Mouse (Mus musculus) stomach, postnatal 0 days (tissue): Measurements from ENCODE around the gene Tmc6. TPM values are rescaled to one million over a fixed set of nuclear protein-coding genes. Genes with fewer than 3 reads are reported as not detected.

Experiments
- ATAC-seq: fragments of 200-750 bp; cut with Nextera tagmentation; 2 replicates; pipeline ENCODE4 v1.8.0; 2017; ENCODE audit not compliant: low FRiP score, low TSS enrichment
- DNase-seq: peaks from one replicate; pipeline ENCODE4 v3.0.0-alpha.2; 2016; ENCODE audit warnings: low spot score
- H3K27ac ChIP-seq: fragments of 300-500 bp; sonication (generic); replicated peaks from 2 replicates; pipeline ENCODE4 v1.5.1; 2014; ENCODE audit warnings: mild to moderate bottlenecking, control low read depth
- H3K27me3 ChIP-seq: fragments of 300-500 bp; sonication (generic); 2 replicates; pipeline ENCODE4 v1.6.1; 2014; ENCODE audit warnings: low read length; ENCODE audit not compliant: control insufficient read depth, insufficient read depth
- H3K36me3 ChIP-seq: fragments of 300-500 bp; sonication (generic); 2 replicates; pipeline ENCODE4 v1.6.1; 2014; ENCODE audit warnings: low read length, mixed read lengths; ENCODE audit not compliant: control insufficient read depth, insufficient read depth
- H3K4me1 ChIP-seq: fragments of 300-500 bp; sonication (generic); replicated peaks from 2 replicates; pipeline ENCODE4 v1.6.1; 2014; ENCODE audit warnings: antibody characterized with exemption; ENCODE audit not compliant: control insufficient read depth, insufficient read depth
- H3K4me2 ChIP-seq: fragments of 300-500 bp; sonication (generic); replicated peaks from 2 replicates; pipeline ENCODE4 v1.6.1; 2014; ENCODE audit warnings: low read depth, mild to moderate bottlenecking, control low read depth, moderate library complexity
- H3K4me3 ChIP-seq: fragments of 300-500 bp; sonication (generic); 2 replicates; pipeline ENCODE4 v1.5.1; 2014; ENCODE audit warnings: low read depth, low read length, control low read depth
- H3K9ac ChIP-seq: fragments of 300-500 bp; sonication (generic); 2 replicates; pipeline ENCODE4 v1.6.1; 2014; ENCODE audit warnings: mild to moderate bottlenecking, low read length, control low read depth, mixed read lengths
- H3K9me3 ChIP-seq: fragments of 300-500 bp; sonication (generic); 2 replicates; pipeline ENCODE4 v1.6.1; 2016; ENCODE audit warnings: low read length; ENCODE audit not compliant: control insufficient read depth
- CTCF ChIP-seq: IDR thresholded peaks from 2 replicates; pipeline ENCODE4 v1.5.1; 2016; ENCODE audit warnings: antibody characterized with exemption, low read depth, mild to moderate bottlenecking, moderate library complexity
- EP300 ChIP-seq: optimal IDR thresholded peaks from 2 replicates; pipeline ENCODE3; 2016; ENCODE audit warnings: antibody characterized with exemption
- WGBS: fragments of 180-500 bp; shearing (Covaris S2); extraction: QIAGEN DNeasy Blood & Tissue Kit; methylation state at CpG from one replicate; pipeline ENCODE4 v1.1.7; 2014; 5-methylcytosine and 5-hydroxymethylcytosine counted together
- polyA plus RNA-seq: library from polyadenylated mRNA; unstranded; fragments of >200 nt; fragmentation: Nextera tagmentation; extraction: Ambion mirVana; gene quantifications from 2 replicates; pipeline ENCODE4 v1.2.1, GENCODE M21; 2015

Gene Tmc6
- polyA plus RNA-seq, 1 experiment from 2014 or later = 21.0 TPM

DNA sequence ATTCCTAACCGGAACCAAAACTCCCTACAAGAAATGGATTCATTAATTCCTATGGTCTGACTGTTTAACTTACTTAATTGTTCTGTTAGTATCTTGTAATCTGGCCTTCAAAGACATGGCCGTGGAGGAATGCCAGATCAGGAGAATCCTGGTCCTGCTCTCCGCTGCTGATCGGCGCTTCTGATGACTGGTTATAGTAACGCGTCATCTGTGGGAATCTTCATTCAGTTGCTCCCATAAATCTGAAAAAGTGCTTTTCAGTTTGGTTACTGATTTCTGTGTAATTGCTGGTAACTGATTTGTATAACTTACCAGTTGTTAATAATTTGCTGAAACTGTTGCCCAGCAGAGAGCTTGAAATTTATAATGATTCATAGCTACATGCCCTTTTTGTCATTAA is 50.5 kb downstream of the Tmc6 start:
- DNase-seq (no peak), ATAC-seq (no peak)
- TF ChIP-seq CTCF (no peak), EP300 (no peak)
- Histone ChIP-seq H3K27me3 (no peaks in the 10 kb centered on the region), H3K4me2 (no peak overlapping the region), H3K4me3 (no peak overlapping the region), H3K36me3 (peaks cover 4% of the 10 kb centered on the region; the same call in 1 of the 2 replicates), H3K9me3 (no peaks in the 10 kb centered on the region), H3K27ac (0 out of 2 replicates have a peak overlapping the region, but pooled peaks have one; percentile 6), H3K4me1 (0 out of 2 replicates have a peak, but pooled peaks cover 3% of the 10 kb centered on the region), H3K9ac (no peak overlapping the region)
- WGBS = 64% methylated on average over 7 of the region's 7 CpGs

DNA sequence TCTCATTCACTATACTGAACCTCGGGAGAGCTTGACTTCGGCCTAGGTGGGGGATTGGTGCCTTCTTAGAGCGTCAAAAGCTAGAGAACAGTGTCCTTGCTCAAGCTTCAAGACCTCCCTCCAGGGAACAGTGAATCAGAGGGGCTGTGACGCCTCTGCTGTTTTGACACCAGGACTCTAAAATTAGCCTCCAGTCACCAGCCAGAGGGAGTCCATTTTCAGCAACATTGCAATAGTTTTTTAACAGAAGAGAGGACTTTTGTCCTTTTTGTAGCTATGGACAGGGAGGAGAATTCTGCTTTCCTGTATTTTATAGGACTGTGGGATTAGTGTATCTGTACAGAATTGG is 51.5 kb downstream of the Tmc6 start:
- Histone ChIP-seq H3K9ac (no peak overlapping the region), H3K4me2 (no peak overlapping the region), H3K36me3 (peaks cover 4% of the 10 kb centered on the region; the same call in 1 of the 2 replicates), H3K27me3 (no peaks in the 10 kb centered on the region), H3K27ac (no peak overlapping the region), H3K9me3 (no peaks in the 10 kb centered on the region), H3K4me1 (0 out of 2 replicates have a peak, but pooled peaks cover 3% of the 10 kb centered on the region), H3K4me3 (no peak overlapping the region)
- ATAC-seq = no peak
- WGBS = 69% methylated on average over 4 of the region's 4 CpGs
- TF ChIP-seq EP300 = no peak
- TF ChIP-seq CTCF = no peak
- DNase-seq = no peak

DNA sequence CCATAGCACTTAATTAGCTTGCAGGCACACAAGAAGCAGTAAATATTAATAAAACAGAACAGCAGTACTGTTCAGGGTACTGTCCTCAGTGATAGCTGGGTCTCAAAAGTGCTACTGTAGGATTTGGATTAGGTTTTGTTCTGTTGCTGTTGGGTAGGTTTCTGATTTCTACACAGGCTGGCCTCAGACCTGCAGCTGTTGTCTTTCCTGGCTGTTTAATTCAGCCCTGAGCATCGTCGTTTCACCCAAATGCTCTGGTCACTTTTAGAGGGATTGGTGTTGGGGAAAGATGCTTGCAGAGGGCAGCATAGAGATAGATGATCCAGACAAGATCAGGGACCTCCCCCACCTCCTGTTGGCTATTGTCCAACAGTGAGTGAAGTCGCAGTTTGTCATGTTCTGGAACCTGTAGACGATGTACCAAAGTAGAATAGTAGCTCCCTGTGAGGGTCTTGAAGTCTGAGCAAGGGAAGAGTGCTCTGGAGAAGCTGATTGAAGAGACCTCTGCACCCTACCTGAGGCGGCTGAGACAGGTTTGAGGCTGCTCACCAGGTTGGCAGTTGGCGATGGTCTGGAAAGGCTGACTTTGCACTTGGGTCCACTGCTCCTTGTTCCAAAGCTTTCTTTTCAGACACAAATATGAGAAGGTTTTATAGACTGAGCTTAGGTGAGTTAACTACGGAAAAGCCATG is 52.1 kb downstream of the Tmc6 start:
- no peaks in the 10 kb centered on the region for H3K27me3 ChIP-seq
- WGBS = 75% methylated on average over 7 of the region's 7 CpGs
- no peak overlapping the region for H3K4me3 ChIP-seq
- no peak for TF ChIP-seq EP300
- TF ChIP-seq CTCF = no peak
- no peak overlapping the region for H3K4me2 ChIP-seq
- DNase-seq = no peak
- H3K9ac ChIP-seq = no peak overlapping the region
- no peak overlapping the region for H3K27ac ChIP-seq
- no peak for ATAC-seq
- no peaks in the 10 kb centered on the region for H3K9me3 ChIP-seq
- H3K4me1 ChIP-seq = 0 out of 2 replicates have a peak, but pooled peaks cover 3% of the 10 kb centered on the region
- H3K36me3 ChIP-seq = peaks cover 3% of the 10 kb centered on the region; the same call in 1 of the 2 replicates

DNA sequence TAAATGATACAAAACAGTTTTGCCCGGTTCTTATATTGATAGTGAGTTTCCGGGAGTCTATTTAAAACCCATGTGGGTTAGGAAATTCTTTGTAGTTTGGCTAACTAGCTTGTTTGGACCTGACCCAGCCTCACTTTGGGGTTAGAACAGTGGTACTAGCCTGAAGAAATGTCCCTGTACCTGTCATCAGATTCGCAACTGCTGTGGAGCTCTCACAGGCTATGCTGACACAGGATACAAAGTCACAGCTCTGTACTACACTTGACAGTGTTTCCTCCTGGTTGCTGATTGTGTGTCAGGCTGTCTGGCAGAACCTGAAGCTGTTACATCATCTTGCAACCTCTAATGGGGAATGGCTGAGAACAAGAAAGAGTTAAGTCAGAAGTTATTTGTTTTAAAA is 52.7 kb downstream of the Tmc6 start:
- TF ChIP-seq EP300 (no peak), CTCF (no peak)
- Histone ChIP-seq H3K9me3 (no peaks in the 10 kb centered on the region), H3K4me2 (no peak overlapping the region), H3K36me3 (no peaks in the 10 kb centered on the region), H3K4me3 (no peak overlapping the region), H3K27me3 (no peaks in the 10 kb centered on the region), H3K4me1 (0 out of 2 replicates have a peak, but pooled peaks cover 3% of the 10 kb centered on the region), H3K9ac (no peak overlapping the region), H3K27ac (no peak overlapping the region)
- DNase-seq = no peak
- 74% methylated on average over 3 of the region's 3 CpGs for WGBS
- ATAC-seq = no peak

DNA sequence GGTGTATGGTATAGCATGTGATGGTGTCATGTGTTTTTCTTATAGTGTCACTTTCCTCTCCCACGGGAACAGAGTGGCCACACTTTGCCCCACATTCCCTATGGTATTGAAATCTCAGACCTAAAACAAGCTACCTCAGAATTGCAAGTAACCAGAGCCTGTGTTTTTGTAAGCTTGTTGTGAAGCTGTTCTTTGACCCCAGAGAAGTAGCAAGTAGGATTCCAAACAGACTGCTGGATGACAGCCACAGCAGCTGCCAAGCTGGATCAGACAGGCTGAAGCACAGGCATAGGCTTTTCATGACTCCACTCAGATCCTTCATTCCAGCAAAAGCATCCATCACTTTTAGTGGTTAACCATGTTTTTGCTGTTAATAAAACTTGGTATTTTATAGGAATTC is 53.2 kb downstream of the Tmc6 start:
- Histone ChIP-seq H3K27me3 (no peaks in the 10 kb centered on the region), H3K9ac (no peak overlapping the region), H3K4me3 (no peak overlapping the region), H3K36me3 (no peaks in the 10 kb centered on the region), H3K9me3 (no peaks in the 10 kb centered on the region), H3K4me2 (no peak overlapping the region), H3K4me1 (0 out of 2 replicates have a peak, but pooled peaks cover 3% of the 10 kb centered on the region), H3K27ac (peak overlapping the region; percentile 13; the same call in 1 of the 2 replicates)
- DNase-seq (no peak), ATAC-seq (no peak; the same call in 1 of the 2 replicates)
- TF ChIP-seq CTCF (no peak), EP300 (no peak)
- 30% methylated on average over 1 of the region's 1 CpGs for WGBS

DNA sequence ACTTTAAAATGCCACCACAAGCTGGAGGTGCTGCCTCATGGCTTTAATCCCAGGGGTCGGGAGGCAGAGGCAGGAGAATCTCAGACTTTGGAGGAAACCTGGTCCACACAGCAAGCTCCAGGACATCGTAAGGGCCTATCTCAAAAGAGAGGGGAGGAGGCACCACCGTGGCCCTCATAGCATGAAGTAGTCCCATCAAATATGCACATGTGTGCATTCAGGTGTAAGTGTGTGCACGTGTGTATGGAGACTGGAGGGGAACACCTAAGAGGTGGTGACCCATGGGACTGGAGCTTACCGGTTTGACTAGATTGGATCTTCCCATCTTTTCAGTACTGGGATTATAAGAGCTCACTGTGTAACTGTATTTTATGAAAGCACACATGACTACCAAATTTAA is 53.8 kb downstream of the Tmc6 start:
- Histone ChIP-seq H3K9me3 (no peaks in the 10 kb centered on the region), H3K27me3 (no peaks in the 10 kb centered on the region), H3K4me1 (0 out of 2 replicates have a peak, but pooled peaks cover 3% of the 10 kb centered on the region), H3K4me2 (no peak overlapping the region), H3K36me3 (no peaks in the 10 kb centered on the region), H3K9ac (no peak overlapping the region), H3K4me3 (no peak overlapping the region), H3K27ac (no peak overlapping the region)
- WGBS = 86% methylated on average over 5 of the region's 5 CpGs
- TF ChIP-seq EP300 = no peak
- TF ChIP-seq CTCF = no peak
- ATAC-seq (no peak), DNase-seq (no peak)
